Mouse (Mus musculus): Measurements from ENCODE around the gene Mrpl44.

Gene Mrpl44

DNA sequence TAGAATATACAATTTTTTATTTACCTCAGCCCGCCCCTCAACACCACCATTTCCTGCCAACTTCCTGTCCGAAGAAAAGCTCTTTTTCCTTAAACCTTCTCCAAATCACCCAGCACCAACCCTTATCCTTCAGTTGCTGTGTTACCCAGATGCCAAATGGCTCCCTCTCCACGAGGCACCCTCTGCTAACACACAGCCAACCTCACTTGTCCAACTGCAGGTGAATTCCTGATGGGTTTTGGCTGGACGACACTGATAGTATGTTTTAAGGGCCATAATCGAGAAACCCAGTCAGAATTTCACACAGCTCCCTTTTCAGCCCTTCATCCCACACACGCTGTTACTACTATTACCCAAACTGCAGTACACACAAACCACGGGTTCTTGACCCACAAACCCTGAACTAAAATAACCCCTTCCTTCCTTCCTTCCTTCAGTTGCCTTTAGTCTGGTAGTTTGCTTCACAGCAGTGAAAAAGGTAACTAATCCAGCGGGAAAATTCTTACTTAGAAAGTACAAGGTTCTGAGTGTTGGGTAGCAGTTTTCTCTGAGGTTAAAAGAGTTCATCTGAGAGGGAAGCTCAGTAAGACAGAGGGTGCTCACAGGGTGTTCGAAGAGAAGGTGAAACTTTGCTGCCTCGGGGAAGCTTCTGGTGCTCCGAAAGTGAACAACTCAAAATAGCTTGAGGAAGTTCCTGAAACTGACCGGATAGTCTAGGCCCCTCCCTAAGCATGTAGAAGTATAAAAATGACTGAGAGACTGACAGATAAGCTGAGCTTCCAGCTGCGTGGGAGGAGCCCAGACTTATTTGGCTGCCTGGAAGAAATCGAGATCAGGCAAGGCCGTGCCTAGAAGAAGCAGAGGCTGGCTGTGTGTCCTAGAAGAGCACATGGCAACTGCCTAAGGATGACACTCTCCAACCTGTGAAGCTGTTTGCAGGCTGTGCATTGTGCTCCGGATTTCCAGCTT, 13.3 kb upstream of the Mrpl44 start:
- DNase-seq (ENCODE audit: low spot score): no peak

DNA sequence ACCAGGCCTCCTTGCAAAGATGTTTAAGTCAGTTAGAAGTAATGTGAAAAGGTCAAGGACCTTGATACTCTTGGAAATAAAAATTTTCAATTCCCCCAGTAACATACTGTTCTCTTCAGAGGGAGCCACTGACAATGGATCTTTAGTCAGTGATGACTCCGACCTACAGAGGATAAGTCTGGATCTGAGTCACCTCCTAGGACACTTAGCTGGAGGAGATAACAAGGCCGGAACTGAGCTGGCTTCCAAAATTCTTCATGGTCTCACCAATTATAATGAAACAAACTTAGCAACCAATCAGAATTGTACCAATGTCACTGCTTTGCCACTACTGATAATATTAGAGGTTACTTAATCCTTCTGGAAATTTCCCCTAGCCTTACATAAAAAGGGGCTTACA, 11.8 kb upstream of the Mrpl44 start:
- DNase-seq (ENCODE audit: low spot score): no peak

- DNase-seq (ENCODE audit: low spot score): no peak
Observed at GRCm38 (mm10) chr1:79764483-79764882, 11.3 kb upstream of the Mrpl44 start.

GRCm38 (mm10) chr1:79768231-79768630, 7.6 kb upstream of the Mrpl44 start:
- DNase-seq (ENCODE audit: low spot score): no peak

DNA sequence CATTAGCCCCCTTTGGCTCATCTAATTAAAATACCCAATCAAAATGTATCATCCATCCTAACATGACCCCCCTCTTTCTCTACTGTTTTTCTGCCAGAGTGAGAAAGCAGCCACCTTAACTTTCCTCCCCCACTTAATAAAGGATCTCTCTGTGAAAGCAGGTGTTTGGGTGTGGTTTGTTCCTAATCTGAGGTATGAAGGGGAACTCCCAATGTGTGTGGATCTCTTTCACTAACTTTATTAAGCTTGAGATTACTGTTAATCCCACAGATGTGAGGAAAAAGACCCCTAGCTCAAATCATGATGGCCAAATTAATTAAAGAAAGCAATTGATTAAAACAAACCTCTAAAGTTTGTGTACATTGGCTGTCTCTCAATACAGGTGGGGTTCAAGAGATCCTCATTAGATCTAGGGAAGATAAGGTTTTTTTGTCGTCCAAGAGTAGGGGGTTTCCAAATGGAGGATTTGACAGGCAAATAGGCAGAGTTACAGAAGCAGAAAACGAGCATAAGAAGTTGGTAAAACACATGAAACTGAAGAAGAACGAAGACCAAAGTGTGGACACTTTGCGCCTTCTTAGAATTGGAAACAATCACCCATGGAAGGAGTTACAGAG, 1.5 kb upstream of the Mrpl44 start:
- DNase-seq (ENCODE audit: low spot score): no peak

DNA sequence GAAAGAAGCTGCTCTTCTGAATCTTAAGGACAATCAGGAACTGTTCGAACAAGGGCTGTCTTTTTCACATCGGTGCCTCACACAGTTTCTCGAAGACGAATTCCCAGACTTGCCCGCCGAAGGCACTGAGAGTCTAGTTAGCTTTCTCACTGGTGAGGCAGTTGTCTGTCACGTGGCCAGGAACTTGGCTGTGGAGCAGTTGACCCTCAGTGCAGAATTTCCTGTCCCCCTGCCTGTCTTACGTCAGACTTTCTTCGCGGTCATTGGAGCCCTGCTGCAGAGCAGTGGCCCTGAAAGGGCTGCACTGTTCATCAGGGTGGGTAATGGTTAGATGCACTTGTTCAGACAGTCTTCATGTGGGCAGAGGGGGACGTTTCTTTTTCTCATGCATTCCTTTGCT, 2.2 kb downstream of the Mrpl44 start:
- no peak for DNase-seq (ENCODE audit: low spot score)

DNA sequence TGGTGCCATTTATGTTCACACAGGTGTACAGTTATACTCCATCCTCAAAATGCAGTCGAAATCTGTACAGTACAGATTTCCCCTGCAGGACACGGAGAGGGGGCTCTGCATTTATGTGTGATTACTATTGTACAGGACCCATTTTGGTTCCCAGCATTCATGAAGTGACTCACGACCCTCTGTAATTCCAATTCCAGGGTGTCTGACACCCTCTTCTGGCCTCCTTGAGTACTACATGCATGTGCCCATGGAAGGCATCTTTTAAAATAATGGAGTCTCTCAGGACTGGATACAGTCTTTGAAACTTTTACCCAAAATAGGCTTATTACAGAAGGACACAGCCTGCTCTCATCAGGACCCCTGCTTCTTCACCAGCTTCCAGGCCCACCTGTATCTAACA, 6.6 kb downstream of the Mrpl44 start:
- DNase-seq (ENCODE audit: low spot score): no peak

- DNase-seq (ENCODE audit: low spot score): no peak
Observed at GRCm38 (mm10) chr1:79786267-79786927, 10.6 kb downstream of the Mrpl44 start.

GRCm38 (mm10) chr1:79797084-79797483, 21.3 kb downstream of the Mrpl44 start:
- no peak for DNase-seq (ENCODE audit: low spot score)

DNA sequence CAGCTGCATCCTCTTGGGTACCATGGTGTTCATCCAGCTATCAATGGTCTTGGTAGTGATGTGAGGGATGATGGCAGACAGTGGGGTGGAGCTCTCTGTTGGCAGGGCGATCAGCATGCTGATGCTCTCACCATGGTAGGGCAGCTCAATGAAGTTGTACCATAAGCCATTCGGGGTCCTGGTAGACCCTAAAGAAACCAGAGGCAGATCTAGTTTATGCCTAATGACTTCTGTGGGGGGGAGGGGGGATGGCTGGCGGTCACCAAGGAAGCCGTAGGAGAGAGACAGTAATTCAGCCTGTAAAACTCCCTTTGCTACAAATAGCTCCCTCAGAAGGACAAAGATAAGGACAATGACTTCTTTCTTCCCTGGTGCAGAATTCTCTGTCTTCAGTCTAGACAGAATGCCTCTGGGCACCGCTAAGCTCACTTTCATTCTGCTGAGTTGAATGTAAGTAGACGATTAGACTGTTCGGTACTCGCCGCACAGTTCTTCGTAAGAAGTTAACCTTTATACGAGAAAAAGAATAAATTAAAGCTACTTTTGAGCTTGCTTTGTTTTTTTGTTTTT, 27.1 kb downstream of the Mrpl44 start:
- DNase-seq (ENCODE audit: low spot score): peak; percentile 17

DNA sequence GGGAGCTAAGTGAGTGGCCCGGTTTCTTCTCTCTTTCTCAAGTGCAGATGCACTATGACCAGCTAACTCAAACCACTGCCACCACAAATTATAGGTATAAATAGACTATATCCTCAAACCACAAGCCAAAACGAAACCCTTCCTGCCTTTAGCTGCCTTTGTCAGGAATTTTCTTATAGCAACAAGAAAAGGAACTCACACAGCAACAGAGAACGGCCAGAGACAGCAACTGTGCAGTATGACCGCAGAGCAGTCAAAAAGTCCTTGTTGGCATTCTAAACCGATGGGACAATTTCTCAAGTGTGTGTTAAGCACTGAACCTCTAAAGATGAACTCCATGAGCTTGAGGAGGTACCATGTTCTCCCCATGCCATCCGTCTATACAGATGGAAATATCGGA, 27.8 kb downstream of the Mrpl44 start:
- DNase-seq (ENCODE audit: low spot score): no peak

GRCm38 (mm10) chr1:79806865-79807264, 31.0 kb downstream of the Mrpl44 start:
- no peak for DNase-seq (ENCODE audit: low spot score)

- DNase-seq (ENCODE audit: low spot score): no peak
Observed at GRCm38 (mm10) chr1:79809447-79809846, 33.6 kb downstream of the Mrpl44 start.

DNA sequence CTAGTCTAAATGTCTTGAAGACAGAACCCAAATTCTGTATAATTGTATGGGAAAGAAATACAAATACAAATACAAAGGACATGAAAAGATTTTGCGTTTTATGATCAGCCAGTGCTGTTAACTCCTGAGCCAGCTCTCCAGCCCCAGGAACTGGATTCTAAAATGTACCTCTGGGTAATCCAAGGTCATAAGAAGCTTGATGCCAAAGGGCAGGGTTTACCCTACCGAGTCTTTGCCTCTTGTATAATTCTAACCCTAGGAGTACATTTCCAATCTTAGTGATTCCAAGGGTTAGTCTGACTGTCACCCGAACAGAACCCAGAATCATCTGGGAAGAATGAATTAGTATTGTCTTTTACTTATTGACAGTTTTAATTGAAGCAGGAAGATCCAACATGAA, 39.6 kb downstream of the Mrpl44 start:
- no peak for DNase-seq (ENCODE audit: low spot score)

GRCm38 (mm10) chr1:79819296-79819879, 43.6 kb downstream of the Mrpl44 start:
- DNase-seq (ENCODE audit: low spot score): no peak

DNA sequence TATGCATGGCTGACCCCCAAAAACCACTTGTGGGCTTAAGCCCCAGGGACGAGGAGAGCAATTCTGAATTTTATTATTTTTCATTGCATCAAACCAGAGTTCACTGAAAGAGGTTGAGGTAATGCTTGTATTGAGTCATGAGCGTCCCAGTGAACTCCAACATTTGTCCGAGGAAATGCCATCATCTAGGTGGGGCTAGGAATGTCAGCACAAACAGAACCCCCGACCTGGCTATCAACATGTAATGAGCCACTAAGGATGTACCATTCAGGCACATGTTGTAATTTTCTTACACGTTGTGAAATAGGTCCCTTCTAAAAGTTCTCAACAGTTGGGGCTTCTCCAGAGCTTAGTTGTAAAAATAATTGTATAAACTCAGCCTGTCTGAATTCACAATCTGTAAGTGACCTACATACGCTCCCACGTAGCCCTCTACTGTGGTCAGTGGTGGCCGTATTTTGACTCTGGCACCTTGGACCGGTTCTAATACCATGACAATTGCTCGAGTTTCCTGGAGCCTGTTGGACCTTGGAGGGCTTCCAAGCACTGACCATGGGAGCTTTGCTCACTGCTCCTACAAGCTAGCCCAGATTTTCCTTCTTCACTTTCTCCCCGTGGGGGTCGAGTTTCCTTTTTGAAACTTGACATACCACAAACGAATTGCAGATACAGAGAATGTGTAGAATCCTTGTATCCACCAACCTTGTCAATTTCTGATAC, 47.1 kb downstream of the Mrpl44 start:
- no peak for DNase-seq (ENCODE audit: low spot score)

GRCm38 (mm10) chr1:79823951-79824633, 48.3 kb downstream of the Mrpl44 start:
- no peak for DNase-seq (ENCODE audit: low spot score)

All from testis, postnatal 14 days (tissue).